Mouse (Mus musculus): Measurements from ENCODE around the gene Pecam1. TPM values are rescaled to one million over a fixed set of nuclear protein-coding genes. Genes with fewer than 3 reads are reported as not detected.
A peak's percentile ranks its signal among the peaks of the same experiment; 100 is the strongest.
"Not testable (repeated sequence)": the region's sequence is repeated elsewhere in the genome, so short reads cannot be mapped to it uniquely, and the experiment has no call there.

Pecam1 gene
- total RNA-seq, 2 experiments from 2014 or later, result 27.3 to 35.3 TPM

DNA sequence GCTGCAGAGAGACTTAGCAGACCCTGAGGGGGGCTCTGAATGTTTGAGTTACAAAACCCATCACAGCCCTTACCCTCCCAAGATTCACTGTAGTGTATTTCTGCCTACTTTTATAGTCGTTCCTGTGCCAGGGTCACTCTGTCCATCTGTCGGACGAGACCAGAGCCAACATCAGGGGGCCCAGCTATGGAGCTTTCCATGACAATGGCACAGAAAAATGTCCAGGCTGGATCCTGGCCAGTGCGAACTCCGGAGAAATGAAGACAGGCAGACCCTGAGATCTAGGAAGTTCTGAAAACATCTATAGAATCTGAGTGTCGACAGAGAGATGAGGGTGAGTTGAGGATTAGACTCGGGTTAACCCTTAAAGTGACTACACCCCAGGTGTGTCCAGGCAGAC lies 82.1 kb downstream of the Pecam1 start:
- no peak for DNase-seq (ENCODE audit: low spot score)

- no peak for DNase-seq (ENCODE audit: low spot score)
Observed at GRCm38 (mm10) chr11:106667855-106668254, 82.6 kb downstream of the Pecam1 start.

DNA sequence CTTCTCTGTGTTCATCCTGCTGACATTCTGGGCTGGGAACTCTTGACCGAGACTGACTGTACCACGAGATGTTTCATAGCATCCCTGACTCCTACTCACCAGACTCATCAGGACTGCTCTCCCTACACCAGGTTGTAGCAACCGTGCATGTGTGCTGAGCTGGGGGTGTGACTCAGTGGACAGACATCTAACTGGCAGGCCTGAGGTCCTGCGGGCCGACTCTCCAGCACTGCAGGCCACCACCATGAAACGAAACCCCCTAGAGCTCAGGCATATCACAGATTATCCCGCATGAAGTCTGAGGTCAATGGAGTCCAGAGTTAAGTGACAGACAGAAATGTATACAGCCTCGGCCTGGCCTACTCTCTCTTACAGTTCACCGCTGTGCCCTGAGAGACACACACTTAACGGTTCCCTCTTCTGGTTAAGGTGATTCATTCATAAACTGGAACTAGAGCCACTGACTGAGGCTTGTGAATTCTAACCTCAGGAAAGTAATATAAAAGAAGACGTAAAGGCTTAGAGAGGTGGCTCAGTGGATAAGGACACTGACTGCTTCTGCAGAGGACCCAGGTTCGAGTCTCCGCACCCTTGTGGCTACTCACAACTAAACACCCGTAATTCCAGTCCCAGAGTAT lies 83.8 kb downstream of the Pecam1 start:
- DNase-seq (ENCODE audit: low spot score), result no peak

GRCm38 (mm10) chr11:106665841-106666240 lies 84.6 kb downstream of the Pecam1 start:
- DNase-seq (ENCODE audit: low spot score), result no peak

DNA sequence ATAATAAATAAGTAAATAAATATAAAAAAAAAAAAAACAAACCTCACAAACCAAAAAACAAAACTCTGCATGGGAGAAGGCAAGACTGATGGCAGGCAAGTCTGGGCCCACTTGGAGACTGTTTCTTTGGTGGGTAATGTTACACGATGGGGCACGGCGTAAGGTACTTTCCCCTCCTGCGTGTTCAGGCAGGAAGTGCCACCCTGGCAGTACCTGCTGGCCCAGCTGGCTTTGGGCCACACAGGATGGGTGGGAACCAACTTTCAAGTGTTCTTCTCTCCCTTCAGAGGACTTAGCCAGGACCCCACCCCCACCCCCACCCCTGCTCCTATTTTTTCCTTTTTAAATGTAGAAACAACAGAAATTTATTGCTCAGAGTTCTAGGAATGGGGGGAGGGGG lies 85.1 kb downstream of the Pecam1 start:
- no peak for DNase-seq (ENCODE audit: low spot score)

DNA sequence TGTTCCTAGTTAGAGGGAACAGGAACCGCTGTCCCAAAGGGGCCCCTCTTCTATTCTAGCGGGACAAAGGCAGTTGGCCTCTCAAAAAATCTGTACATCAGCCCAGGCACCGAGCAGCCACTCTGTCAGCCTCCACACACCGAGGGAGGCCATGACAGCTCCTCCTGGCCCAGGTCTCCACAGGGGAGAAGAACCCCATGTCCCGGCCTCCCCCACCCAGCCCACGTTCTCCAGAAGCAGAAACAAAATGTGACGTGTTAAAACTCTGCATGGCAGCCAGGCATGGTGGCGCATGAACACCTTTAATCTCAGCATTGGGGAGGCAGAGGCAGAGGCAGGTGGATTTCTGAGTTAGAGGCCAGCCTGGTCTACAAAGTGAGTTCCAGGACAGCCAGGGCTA lies 85.7 kb downstream of the Pecam1 start:
- DNase-seq (ENCODE audit: low spot score), result no peak

- DNase-seq (ENCODE audit: low spot score), result no peak
Observed at GRCm38 (mm10) chr11:106663838-106664237, 86.6 kb downstream of the Pecam1 start.

DNA sequence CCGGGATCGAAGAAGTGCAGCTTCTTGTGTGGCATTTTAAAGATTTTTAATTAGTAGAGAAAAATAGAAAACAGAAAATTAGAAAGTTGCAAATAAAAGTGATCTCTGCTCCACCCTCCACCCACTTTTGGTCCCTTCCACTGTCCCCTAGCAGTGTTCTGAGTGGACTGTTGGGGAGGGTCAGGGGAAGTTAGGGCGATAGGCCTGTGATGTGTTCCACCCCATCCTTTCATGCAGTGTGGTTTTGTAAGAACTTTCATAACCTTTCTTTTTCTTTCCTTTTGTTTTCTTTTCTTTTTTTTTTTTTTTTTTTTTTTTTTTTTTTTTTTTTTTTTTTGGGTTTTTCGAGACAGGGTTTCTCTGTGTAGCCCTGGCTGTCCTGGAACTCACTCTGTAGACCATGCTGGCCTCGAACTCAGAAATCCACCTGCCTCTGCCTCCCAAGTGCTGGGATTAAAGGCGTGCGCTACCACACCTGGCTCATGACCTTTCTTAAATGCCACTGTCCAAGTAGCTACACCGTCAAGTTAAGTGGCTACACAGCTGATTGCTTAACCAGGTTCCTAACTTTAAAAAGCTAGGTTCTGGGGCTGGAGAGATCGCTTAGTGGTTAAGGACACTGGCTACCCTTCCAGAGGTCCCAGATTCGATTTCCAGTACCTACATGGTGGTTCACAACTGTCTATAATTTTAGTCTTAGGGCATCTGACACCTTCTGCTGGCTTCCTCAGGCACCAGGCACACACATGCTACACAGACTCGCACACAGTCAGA lies 87.6 kb downstream of the Pecam1 start:
- DNase-seq (ENCODE audit: low spot score), result no peak

DNA sequence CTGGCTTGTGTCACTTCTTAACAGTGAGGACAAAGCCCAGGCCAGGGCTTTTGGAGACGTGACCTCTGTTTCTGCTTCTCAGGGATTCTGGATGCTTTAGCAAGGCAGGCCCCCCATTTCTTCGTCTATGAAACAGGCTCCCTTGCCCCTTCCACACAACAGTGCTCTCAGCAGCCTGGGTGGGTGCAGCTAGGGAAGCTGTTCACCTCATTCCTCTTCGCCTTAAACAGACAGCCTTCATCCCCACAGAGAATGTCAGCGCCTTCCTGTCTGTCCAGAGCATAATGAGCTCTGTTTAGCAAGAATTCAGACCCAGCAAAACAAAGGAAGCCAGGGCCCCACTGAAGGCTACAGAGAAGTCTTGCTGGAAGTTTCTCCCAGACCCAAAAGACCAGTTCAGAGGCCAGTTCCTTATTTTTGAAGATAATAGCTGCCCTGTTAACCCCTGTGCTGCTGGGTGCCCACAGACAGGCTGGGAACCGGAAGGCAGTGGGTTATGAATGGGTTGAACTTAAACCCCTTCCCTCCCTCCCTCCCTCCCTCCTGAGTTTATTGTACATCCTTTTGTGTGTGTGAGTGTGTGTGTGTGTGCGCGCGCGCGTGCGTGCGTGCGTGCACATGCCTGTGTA lies 89.9 kb downstream of the Pecam1 start:
- DNase-seq (ENCODE audit: low spot score), result peak; percentile 19

GRCm38 (mm10) chr11:106659598-106660295 lies 90.7 kb downstream of the Pecam1 start:
- peak; percentile 50 for DNase-seq (ENCODE audit: low spot score)

DNA sequence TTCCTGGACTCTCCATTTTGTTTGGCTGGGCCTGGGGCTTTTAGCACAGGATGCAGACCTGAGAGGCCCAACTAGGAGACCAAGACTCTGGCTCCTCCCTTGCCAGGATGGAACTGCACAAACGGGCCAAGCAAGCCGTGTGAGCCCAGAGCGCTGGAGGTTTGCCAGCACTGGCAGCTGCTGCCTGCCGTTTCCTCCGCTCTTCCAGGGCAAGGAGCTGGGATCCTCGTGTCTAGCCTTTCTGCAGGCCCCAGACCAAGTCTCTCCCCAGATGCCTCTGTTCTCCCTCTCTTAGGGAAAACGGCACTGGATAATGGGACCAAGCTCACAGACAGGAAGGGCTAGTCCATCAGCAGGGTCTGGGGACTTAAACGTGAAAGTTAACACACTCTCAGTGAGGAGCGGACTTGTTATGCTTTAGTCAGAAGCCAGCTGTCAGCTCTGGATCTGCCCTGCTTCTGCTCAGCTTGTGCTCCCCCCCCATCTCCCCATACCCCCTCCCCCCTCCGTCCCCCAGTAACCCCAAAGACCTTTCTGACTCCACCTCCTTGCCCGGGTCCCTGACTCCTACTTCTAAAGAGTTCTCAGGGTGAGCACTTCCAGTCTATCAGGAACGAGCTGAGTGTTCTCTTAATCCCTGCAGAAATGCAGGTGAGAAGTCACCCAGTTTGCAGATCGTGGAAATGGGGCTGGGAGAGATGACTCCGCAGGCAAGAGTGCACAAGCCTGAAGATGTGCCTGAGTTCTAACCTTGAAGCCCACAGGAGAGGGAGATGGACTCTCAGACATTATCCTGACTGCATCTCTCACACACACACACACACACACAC lies 92.2 kb downstream of the Pecam1 start:
- peak; percentile 86 for DNase-seq (ENCODE audit: low spot score)

GRCm38 (mm10) chr11:106656896-106657498 lies 93.4 kb downstream of the Pecam1 start:
- DNase-seq (ENCODE audit: low spot score), result not testable (repeated sequence)

DNA sequence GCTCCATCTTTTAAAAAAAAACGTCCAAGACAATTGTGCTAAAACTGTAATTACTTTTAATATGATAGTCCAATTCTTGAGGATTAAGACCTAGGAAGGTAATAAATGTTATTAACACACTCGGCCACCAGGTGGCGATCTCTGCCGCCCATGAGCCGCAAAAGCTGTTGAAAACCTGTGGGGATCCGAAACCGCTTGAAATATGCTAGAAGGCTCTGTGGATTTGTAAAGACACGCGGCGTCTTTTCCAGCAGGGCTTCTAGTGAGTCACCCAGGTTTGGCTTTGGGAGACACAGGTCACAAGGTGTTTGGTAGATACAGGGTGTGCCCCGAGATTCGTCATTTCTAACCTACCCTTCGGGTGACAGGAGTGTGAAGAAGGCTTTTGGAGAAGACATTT lies 102.1 kb downstream of the Pecam1 start:
- DNase-seq (ENCODE audit: low spot score), result peak; percentile 77

DNA sequence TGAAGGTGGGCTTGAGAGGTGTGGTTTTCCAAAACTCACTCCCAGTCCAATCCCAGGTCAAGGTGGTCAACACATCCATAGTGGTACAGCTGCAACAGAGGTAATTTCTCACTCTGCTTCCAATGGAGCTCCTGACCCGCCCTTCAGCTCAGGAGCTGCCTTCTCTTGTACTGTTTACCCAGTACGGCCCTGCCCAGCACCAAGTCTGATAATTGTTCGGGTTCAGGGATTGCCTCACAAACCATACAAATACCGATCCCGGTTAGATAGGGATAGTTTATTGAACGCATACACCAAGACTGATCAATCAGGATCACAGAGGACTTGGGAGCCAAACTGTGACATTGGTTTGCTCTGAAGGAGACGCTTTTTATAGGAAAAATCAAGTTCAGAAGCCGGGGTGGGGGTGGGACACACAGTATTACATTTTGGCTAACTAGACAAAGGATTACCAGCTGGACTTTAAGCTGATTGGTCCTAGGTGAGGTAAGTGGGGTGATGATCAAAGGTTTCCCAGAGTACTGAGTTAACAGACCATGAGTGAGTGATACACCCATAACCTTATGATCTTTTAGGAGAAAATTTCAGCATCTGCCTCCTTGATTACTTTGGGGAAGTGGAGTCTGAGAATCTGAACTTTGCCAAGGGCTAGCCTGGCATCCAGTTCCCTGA lies 107.3 kb downstream of the Pecam1 start:
- DNase-seq (ENCODE audit: low spot score), result no peak

GRCm38 (mm10) chr11:106641580-106641979 lies 108.8 kb downstream of the Pecam1 start:
- DNase-seq (ENCODE audit: low spot score), result no peak

GRCm38 (mm10) chr11:106640059-106640458 lies 110.4 kb downstream of the Pecam1 start:
- no peak for DNase-seq (ENCODE audit: low spot score)

DNA sequence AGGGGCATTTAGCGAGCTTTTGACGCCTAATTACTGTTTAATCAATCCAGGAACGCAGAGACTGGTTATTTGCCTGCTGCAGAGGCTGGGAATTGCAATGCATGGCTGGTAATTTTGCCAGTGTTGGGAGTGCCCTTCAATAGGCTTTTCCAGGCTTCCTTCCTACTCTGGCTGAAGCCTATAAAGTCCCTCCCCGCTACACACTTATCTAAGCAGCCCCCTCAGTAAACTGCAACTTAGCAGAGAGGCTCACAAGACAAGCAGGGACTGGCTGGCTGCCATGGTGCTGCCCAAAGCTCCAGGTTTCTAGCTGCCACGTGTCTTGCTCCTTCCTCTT lies 111.1 kb downstream of the Pecam1 start:
- no peak for DNase-seq (ENCODE audit: low spot score)

DNA sequence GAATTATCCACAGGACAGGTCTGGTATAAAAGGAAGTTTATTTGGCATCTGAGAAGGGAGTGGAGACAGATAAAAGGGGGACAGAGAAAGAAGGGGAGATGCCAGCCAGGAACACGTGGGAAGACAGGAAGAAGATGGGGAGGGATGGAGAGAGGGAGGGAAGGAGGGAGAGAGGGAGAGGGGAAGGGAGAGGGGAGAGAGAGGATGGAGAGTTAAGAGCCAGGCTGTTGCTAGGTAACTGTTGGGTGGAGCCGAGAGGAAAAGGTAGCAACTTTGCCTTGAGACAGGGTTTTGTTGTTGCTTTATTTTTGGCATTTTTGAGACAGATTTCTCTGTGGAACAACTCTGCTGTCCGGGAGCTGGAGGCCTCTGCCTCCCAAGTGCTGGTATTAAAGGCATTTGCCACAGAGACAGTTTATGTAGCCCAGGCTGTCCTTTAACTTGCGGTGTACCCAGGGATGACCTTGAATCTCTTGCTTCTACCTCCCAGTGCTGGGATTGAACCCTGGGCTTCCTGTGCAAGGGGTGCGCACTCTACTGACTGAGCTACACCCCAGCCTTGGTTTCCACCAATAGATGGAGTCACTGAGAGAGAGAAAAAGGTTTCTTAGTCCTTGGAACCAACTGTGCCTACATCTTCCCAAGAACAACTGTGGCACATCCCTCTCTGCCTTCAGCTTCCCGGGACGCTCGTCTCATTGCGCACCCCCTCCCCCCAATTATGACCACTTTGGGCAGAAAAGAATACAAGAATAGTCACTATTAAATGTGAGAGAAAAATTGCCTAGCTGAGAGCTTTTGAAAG lies 111.7 kb downstream of the Pecam1 start:
- no peak for DNase-seq (ENCODE audit: low spot score)

- DNase-seq (ENCODE audit: low spot score), result no peak
Observed at GRCm38 (mm10) chr11:106637754-106638153, 112.7 kb downstream of the Pecam1 start.

Measured in gastrocnemius, adult 18-20 months (tissue).